Mouse (Mus musculus): ENCODE measurements around the gene Snx9. TPM values are rescaled to one million over a fixed set of nuclear protein-coding genes. Genes with fewer than 3 reads are reported as not detected.

The Snx9 gene
- total RNA-seq, 2 experiments from 2014 or later: 9.8 to 13.3 TPM

GRCm38 (mm10) chr17:5840550-5841127 lies 490 bp upstream of the Snx9 start:
- no peak for ATAC-seq (replicated peaks; ENCODE audit: low FRiP score, poor library complexity, severe bottlenecking)

DNA sequence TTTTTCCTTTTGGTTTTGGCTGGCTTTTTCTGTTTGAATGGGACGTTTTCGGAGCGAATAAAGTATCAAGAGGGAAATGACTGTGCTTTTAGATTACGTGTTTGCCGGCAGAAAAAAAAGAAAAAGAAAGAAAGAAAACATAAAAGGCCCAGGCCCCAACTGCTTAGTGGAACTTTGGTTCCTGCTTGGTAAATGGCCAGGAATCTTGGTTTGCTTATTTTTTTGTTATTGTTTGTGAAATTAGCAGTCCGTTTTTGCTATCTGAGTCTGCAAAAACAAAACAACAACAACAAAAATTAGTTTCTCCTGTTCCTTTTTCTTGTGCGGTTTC lies 779 bp downstream of the Snx9 start:
- ATAC-seq (replicated peaks; ENCODE audit: low FRiP score, poor library complexity, severe bottlenecking): no peak

- ATAC-seq (replicated peaks; ENCODE audit: low FRiP score, poor library complexity, severe bottlenecking): no peak
Measured at GRCm38 (mm10) chr17:5842988-5843640, 2.0 kb downstream of the Snx9 start.

DNA sequence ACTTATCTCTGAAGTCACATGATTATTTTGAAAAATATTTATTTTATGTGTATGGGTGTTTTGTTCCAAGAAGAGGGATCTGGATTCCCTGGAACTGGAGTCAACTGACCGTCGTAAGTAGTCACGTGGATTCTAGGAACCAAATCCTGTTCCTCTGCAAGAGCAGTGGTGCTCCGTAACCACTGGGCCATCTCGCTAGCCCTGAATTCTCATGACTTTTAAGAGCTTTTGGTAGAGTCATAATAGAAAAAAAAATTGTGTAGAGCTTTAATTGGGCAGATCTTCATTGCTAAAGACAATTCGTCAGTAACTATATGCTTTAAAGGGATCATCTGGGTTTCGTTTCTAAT lies 2.5 kb downstream of the Snx9 start:
- no peak for ATAC-seq (replicated peaks; ENCODE audit: low FRiP score, poor library complexity, severe bottlenecking)

DNA sequence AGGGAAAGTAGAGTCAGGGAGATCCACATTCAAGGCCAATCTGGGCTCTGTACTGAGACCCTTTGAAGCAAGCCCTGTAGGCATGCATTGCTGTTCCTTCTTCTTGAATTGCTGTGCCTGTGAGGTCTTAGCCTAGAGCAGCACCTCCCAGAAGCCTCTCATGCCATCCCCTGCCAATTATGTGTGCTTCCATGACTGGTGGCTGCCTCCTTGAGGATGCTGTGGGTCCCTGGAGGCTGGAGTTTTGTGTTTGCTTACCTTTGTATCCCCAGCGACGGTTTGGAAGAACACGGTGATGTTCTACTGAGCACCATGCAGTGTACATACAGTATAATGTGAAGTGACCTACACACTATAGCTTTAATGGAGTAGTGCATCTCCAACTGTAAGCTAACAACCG lies 4.2 kb downstream of the Snx9 start:
- ATAC-seq (replicated peaks; ENCODE audit: low FRiP score, poor library complexity, severe bottlenecking): no peak

GRCm38 (mm10) chr17:5846101-5846500 lies 5.0 kb downstream of the Snx9 start:
- no peak for ATAC-seq (replicated peaks; ENCODE audit: low FRiP score, poor library complexity, severe bottlenecking)

DNA sequence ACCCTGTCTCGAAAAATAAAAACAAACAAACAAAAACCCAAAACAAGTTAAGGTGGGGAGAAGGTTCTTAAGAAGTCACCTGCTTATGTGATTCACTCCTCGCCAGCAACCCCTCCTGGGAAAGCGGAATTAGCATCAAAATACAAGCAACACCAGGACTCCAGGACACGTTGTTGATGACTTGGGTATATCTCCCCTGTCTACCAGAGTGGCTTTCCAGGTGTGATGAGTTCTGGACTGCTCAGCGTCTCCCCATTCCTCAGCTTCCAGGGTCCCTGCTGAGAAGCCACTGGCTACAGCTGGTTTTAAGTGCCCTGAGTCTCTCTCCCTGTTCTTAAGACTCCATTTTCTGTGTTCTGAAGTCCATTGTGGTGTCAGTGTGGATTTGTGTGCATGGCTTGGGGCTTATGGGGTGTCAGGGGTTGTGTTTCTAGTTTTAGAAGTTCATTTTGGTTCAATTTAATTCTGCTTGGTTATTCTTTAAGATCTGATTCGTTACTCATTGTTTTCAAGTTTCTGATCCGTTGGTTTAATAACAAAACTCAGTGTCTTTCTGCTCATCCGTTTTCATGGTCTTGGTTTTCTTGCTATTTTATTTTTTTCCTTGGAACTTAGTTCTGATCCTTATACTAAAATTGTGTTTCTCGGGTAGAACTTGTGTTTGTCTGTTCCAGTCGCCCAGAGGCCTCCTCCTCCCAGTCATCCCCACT lies 7.7 kb downstream of the Snx9 start:
- no peak for ATAC-seq (replicated peaks; ENCODE audit: low FRiP score, poor library complexity, severe bottlenecking)

GRCm38 (mm10) chr17:5849421-5849910 lies 8.3 kb downstream of the Snx9 start:
- ATAC-seq (replicated peaks; ENCODE audit: low FRiP score, poor library complexity, severe bottlenecking): no peak

DNA sequence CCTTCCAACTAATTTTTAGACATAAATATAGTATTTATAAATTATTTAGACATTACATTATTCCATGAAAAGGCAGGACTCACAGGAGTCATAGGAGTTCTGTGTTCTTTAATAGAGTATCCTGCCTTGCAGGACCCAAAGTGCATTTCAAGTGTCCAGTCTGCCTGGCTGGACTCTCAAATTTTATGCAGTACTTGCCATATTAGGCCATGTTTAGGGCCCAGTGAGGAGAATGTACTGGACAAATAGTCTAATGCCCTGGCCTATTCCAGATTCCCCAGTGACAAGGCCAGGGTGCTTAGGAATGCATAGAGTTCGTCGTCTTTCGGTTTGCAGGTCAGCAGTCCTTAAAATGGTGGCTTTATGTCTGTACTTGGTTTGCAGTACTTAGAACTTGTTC lies 8.9 kb downstream of the Snx9 start:
- no peak for ATAC-seq (replicated peaks; ENCODE audit: low FRiP score, poor library complexity, severe bottlenecking)

DNA sequence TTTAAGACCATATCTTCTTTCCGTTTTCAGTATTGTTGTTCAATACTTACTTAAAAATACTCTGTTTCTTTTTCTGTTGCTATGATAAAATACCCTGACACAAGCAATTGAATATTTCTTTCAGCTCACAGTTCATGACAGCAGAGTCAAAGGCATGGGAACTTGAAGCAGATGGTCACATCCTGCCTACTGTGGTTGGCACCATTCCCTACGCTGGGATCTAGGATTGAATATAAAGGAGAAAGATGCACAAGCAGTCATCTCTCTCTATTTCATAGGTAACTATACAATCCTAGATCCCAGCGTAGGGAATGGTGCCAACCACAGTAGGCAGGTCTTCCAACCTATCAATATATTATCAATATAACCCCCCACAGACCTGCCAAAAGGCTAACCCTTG lies 9.3 kb downstream of the Snx9 start:
- no peak for ATAC-seq (replicated peaks; ENCODE audit: low FRiP score, poor library complexity, severe bottlenecking)

- no peak for ATAC-seq (replicated peaks; ENCODE audit: low FRiP score, poor library complexity, severe bottlenecking)
Measured at GRCm38 (mm10) chr17:5853936-5854335, 12.8 kb downstream of the Snx9 start.

GRCm38 (mm10) chr17:5855560-5855959 lies 14.4 kb downstream of the Snx9 start:
- no peak for ATAC-seq (replicated peaks; ENCODE audit: low FRiP score, poor library complexity, severe bottlenecking)

GRCm38 (mm10) chr17:5856426-5856825 lies 15.3 kb downstream of the Snx9 start:
- ATAC-seq (replicated peaks; ENCODE audit: low FRiP score, poor library complexity, severe bottlenecking): no peak

- no peak for ATAC-seq (replicated peaks; ENCODE audit: low FRiP score, poor library complexity, severe bottlenecking)
Measured at GRCm38 (mm10) chr17:5857206-5857605, 16.1 kb downstream of the Snx9 start.

DNA sequence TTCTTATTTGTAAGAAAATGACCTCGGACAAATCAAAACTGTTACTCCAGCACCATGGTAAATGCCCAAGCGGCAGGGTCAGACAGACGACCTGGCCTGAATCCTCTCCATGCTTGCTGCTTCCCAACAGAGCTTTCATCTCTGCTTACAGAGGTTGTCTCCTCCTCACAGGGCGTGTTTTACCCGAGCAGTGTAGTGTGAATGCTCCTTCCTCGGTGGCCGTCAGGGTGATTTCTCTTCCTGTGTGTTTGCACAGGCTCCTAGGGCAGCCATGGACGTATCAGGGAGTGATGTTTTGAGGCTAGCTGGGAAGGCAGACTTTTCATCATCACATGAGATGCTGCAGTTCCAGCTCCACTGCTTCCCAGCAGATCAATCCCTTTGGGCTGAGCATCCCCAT lies 17.1 kb downstream of the Snx9 start:
- no peak for ATAC-seq (replicated peaks; ENCODE audit: low FRiP score, poor library complexity, severe bottlenecking)

GRCm38 (mm10) chr17:5862285-5862684 lies 21.2 kb downstream of the Snx9 start:
- no peak for ATAC-seq (replicated peaks; ENCODE audit: low FRiP score, poor library complexity, severe bottlenecking)

GRCm38 (mm10) chr17:5862869-5863268 lies 21.7 kb downstream of the Snx9 start:
- ATAC-seq (replicated peaks; ENCODE audit: low FRiP score, poor library complexity, severe bottlenecking): no peak

GRCm38 (mm10) chr17:5863745-5864144 lies 22.6 kb downstream of the Snx9 start:
- no peak for ATAC-seq (replicated peaks; ENCODE audit: low FRiP score, poor library complexity, severe bottlenecking)

DNA sequence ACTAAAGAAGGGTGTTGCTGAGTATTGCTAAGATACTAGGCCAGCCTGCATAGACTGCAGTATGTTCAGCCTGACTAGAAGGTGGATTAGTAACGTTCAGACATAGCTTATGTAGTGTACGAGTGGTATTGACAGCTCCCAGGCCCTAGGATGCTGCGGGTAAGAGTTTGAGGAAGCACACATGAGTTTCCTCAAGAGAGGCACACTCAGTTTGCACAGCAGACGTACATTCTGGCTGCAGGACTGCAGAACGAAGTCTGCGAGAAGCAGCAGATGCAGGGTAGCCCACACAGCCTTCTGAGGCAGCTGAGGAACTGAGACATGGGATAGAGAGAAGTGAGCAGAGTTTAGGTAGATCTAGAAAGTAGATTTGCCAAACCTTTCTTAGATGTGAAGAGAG lies 26.3 kb downstream of the Snx9 start:
- no peak for ATAC-seq (replicated peaks; ENCODE audit: low FRiP score, poor library complexity, severe bottlenecking)

DNA sequence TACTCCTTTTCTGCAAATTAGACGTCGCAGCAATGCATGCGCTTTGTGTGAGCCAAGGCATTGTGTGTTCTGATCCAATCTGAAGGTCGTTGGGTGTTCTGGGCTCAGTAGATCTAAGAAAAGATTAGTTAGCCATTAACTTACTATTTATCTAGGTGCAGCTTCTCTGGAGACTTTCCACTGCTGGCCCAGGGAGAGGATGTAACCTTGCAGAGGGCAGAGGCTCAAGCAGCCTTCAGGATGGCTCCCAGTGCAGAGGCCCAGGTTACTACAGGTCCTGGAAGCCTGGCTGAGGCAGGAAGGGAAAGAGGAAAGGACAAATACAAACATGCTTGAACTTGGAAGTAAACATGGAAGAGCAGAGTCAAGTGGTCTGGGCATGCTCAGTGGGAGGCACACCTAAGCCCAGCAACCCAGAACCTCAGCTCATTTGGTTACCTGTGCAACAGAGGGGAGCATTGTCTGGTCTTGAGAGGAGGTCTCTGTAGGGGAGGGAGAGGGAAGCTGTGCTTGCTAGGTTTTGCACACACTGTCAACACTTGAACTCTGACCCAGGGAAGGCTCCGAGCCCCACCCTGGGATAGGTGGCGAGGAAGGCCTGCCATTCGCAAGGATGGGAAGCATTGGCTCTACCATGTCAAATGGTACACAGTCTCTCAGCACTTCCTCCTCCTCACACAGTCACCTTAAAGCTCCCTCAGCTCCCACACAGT lies 27.3 kb downstream of the Snx9 start:
- no peak for ATAC-seq (replicated peaks; ENCODE audit: low FRiP score, poor library complexity, severe bottlenecking)

- ATAC-seq (replicated peaks; ENCODE audit: low FRiP score, poor library complexity, severe bottlenecking): no peak
Measured at GRCm38 (mm10) chr17:5869461-5869860, 28.3 kb downstream of the Snx9 start.
